Mouse (Mus musculus): ENCODE results near the gene Esrrg. TPM values are rescaled to one million over a fixed set of nuclear protein-coding genes. Genes with fewer than 3 reads are reported as not detected.

The Esrrg gene
- total and polyA plus RNA-seq, 3 experiments = 0.01 TPM; not detected in 2

- H3K4me1 ChIP-seq (ENCODE audit: control insufficient read depth in 1 of 2, insufficient read depth in 2 of 2, low read length in 2 of 2) = no peaks in the 10 kb centered on the region
- no peaks in the 10 kb centered on the region for H3K36me3 ChIP-seq (ENCODE audit: control insufficient read depth in 1 of 2, insufficient read depth in 2 of 2, low read length in 2 of 2)
- no peak overlapping the region for H3K9ac ChIP-seq (ENCODE audit: control insufficient read depth, low read depth, low read length, poor library complexity, severe bottlenecking)
- H3K9me3 ChIP-seq (replicated peaks; ENCODE audit: insufficient read depth, low read length) = no peaks in the 10 kb centered on the region
- no peak for DNase-seq (ENCODE audit: low read depth, low spot score)
- no peak overlapping the region for H3K27ac ChIP-seq (ENCODE audit: control insufficient read depth, low read depth, low read length)
- TF ChIP-seq ZKSCAN1 (IDR thresholded peaks at IDR 0.05; ENCODE audit: low read depth, low read length) (no peak), USF2 (IDR thresholded peaks at IDR 0.05; ENCODE audit: borderline replicate concordance in 1 of 2, insufficient read depth in 1 of 2, low read depth in 1 of 2, low read length in 2 of 2) (no peak), MAX (IDR thresholded peaks at IDR 0.05; ENCODE audit: low read length) (no peak), NELFE (IDR thresholded peaks at IDR 0.05; ENCODE audit: low read depth, low read length) (no peak), USF1 (IDR thresholded peaks at IDR 0.05; ENCODE audit: low read depth, low read length) (no peak), ZMIZ1 (IDR thresholded peaks at IDR 0.05; ENCODE audit: low read depth, low read length) (no peak), MXI1 (IDR thresholded peaks at IDR 0.05; ENCODE audit: low read depth, low read length) (no peak), SIN3A (IDR thresholded peaks at IDR 0.05; ENCODE audit: low read length) (no peak), TBP (IDR thresholded peaks at IDR 0.05; ENCODE audit: low read depth, low read length) (no peak), ETS1 (IDR thresholded peaks at IDR 0.05; ENCODE audit: low read depth, low read length) (no peak), MEF2A (IDR thresholded peaks at IDR 0.05; ENCODE audit: extremely low read depth, insufficient replicate concordance, low read depth, low read length, poor library complexity, severe bottlenecking) (no peak), ELF1 (IDR thresholded peaks at IDR 0.05; ENCODE audit: low read depth, low read length) (no peak), TCF12 (IDR thresholded peaks at IDR 0.05; ENCODE audit: low read depth, low read length) (no peak), GABPA (IDR thresholded peaks at IDR 0.05; ENCODE audit: low read depth, low read length) (no peak)
- no peaks in the 10 kb centered on the region for H3K27me3 ChIP-seq (ENCODE audit: control insufficient read depth in 1 of 2, insufficient read depth in 2 of 2, low read length in 2 of 2)
- H3K4me3 ChIP-seq (ENCODE audit: control insufficient read depth in 1 of 2, insufficient read depth in 1 of 2, low read depth in 2 of 2, low read length in 2 of 2) = no peak overlapping the region
- no peaks in the 10 kb centered on the region for H3K79me2 ChIP-seq (ENCODE audit: control insufficient read depth, insufficient read depth, low read length, poor library complexity)
Observed at GRCm38 (mm10) chr1:187911201-187911600, 302.6 kb downstream of the Esrrg start.

DNA sequence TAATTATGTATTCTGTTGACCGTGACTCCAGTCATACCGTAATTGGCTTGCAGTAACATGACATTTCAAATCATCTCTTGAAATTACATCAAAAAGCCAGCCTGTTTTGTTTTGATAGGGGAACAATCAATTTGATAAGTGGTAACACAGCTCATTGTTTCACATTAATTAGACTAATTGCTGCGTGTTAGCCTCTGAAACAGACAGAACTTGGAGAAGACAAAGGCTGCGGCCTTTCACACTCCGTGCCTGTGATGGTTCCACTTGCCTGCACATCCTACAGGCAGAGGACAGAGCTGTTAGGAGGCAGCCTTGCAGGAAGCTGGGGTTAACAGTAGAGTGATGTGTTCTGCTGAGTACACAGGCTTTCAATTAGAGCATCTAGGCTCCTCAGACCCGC lies 309.7 kb downstream of the Esrrg start:
- DNase-seq (ENCODE audit: low read depth, low spot score) = no peak
- H3K36me3 ChIP-seq (ENCODE audit: control insufficient read depth in 1 of 2, insufficient read depth in 2 of 2, low read length in 2 of 2) = no peaks in the 10 kb centered on the region
- no peaks in the 10 kb centered on the region for H3K9me3 ChIP-seq (replicated peaks; ENCODE audit: insufficient read depth, low read length)
- H3K27me3 ChIP-seq (ENCODE audit: control insufficient read depth in 1 of 2, insufficient read depth in 2 of 2, low read length in 2 of 2) = no peaks in the 10 kb centered on the region
- H3K9ac ChIP-seq (ENCODE audit: control insufficient read depth, low read depth, low read length, poor library complexity, severe bottlenecking) = no peak overlapping the region
- TF ChIP-seq ZC3H11A (IDR thresholded peaks at IDR 0.05; ENCODE audit: low read depth, low read length) (no peak), SIN3A (IDR thresholded peaks at IDR 0.05; ENCODE audit: low read length) (no peak), CHD1 (IDR thresholded peaks at IDR 0.05; ENCODE audit: low read depth, low read length) (no peak), HCFC1 (IDR thresholded peaks at IDR 0.05; ENCODE audit: low read depth, low read length) (no peak), RCOR1 (IDR thresholded peaks at IDR 0.05; ENCODE audit: low read depth, low read length) (no peak), KAT2A (conservative IDR thresholded peaks at IDR 0.05; ENCODE audit: low read depth, low read length) (no peak), BHLHE40 (IDR thresholded peaks at IDR 0.05; ENCODE audit: borderline replicate concordance, low read depth, low read length) (no peak), ZKSCAN1 (IDR thresholded peaks at IDR 0.05; ENCODE audit: low read depth, low read length) (no peak), ZMIZ1 (IDR thresholded peaks at IDR 0.05; ENCODE audit: low read depth, low read length) (no peak), NELFE (IDR thresholded peaks at IDR 0.05; ENCODE audit: low read depth, low read length) (no peak), UBTF (IDR thresholded peaks at IDR 0.05; ENCODE audit: borderline replicate concordance, insufficient read depth, low read depth, low read length) (no peak), MAFK (IDR thresholded peaks at IDR 0.05; ENCODE audit: borderline replicate concordance, low read depth, low read length) (no peak), GATA1 (IDR thresholded peaks at IDR 0.05; ENCODE audit: low read depth, low read length) (no peak), MAX (IDR thresholded peaks at IDR 0.05; ENCODE audit: low read length) (no peak)
- no peaks in the 10 kb centered on the region for H3K4me1 ChIP-seq (ENCODE audit: control insufficient read depth in 1 of 2, insufficient read depth in 2 of 2, low read length in 2 of 2)
- H3K79me2 ChIP-seq (ENCODE audit: control insufficient read depth, insufficient read depth, low read length, poor library complexity) = no peaks in the 10 kb centered on the region
- H3K27ac ChIP-seq (ENCODE audit: control insufficient read depth, low read depth, low read length) = no peak overlapping the region
- no peak overlapping the region for H3K4me3 ChIP-seq (ENCODE audit: control insufficient read depth in 1 of 2, insufficient read depth in 1 of 2, low read depth in 2 of 2, low read length in 2 of 2)
